Mouse (Mus musculus): ENCODE results near the gene Pfkfb2. TPM values are rescaled to one million over a fixed set of nuclear protein-coding genes. Genes with fewer than 3 reads are reported as not detected.

Gene Pfkfb2
- polyA plus RNA-seq (2015; fragmentation: Nextera tagmentation; extraction: Ambion mirVana) = 19.5 and 20.9 TPM in 2 replicates

DNA sequence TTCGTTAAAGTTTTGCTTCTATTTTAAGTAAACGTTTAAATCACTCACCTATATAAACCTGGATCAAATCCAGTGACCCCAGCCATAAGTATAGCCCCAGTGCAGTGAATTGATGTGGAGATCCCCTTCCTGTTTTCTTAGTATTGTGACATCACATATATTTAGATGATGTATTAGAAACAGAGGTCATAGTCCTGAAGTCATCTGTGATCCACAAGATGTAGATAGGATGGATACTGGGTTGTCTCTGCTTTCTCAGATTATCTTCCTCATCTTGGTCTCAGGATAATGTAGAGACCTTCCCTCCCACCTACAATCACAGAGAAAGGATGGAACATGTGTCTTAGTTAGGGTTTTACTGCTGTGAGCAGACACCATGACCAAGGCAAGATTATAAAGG lies at the start of gene Pfkfb2:
Gene Pfkfb2, minus strand, starts transcription at position 101 of the 400 bp plus-strand sequence.
- Histone ChIP-seq H3K4me2 (no peak within 1 kb of the TSS), H3K27me3 (no peaks in the 10 kb centered on the region), H3K27ac (replicated peaks) (no peak within 1 kb of the TSS), H3K36me3 (no peaks in the 10 kb centered on the region), H3K9ac (no peak within 1 kb of the TSS), H3K4me1 (replicated peaks) (peaks cover 12% of the 10 kb centered on the region; the same call in 1 of the 2 replicates), H3K9me3 (no peaks in the 10 kb centered on the region), H3K4me3 (no peak within 1 kb of the TSS)
- ATAC-seq (ENCODE audit: low read depth) = no peak
- 81% methylated on average over 2 of the region's 2 CpGs for WGBS

DNA sequence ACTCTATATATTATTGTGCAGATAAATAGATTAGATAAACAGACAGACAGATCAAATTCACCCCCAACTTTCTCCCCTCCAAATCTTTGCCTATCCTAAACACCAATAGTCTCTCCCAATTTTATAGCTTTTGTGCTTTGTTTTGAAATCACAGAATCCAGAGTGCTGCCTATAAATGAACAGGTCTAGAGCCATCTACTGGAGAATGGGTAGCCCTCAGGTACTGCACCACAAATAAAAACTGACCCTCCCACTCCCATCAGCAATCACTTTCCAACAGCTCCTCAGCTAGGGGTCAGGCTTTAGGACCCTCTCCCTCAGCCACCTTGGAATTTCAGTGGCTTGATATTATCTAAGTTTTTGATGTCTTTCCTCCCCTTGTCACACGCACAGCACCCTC lies 47.6 kb upstream of the Pfkfb2 start:
- Histone ChIP-seq H3K36me3 (no peaks in the 10 kb centered on the region), H3K4me1 (replicated peaks) (no peaks in the 10 kb centered on the region), H3K27ac (replicated peaks) (no peak overlapping the region), H3K4me2 (no peak overlapping the region), H3K4me3 (no peak overlapping the region), H3K27me3 (no peaks in the 10 kb centered on the region), H3K9ac (no peak overlapping the region), H3K9me3 (no peaks in the 10 kb centered on the region)
- ATAC-seq (ENCODE audit: low read depth) = no peak
- 88% methylated on average over 1 of the region's 1 CpGs for whole genome bisulfite sequencing

DNA sequence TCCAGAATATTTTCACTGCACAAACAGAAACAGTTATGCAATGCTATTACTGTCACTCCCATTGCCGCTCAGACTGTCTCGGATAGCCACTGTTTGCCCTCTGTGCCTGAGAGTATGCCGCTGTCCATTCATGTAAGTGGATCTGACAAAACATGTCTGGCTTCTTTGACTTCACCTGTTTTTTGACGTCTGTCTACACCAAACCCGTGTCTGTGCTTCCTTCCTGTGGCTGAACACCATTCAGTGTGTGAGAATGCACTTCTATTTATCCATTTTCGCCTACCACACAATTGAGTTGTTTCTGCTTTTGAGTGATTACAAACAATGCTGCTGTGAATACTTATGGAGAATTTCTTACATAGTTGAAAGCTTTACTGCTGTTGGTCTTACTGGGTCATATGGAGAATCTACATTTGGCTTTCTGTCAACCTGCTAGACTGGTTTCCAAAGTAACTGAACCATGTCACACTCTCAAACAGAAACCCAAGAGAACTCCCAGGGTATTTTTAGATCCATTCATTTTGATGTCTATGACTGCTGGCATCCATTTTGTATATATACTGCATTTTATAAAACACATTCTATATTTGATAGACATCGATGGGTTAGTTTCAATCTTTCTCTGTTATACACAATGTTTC lies 46.8 kb upstream of the Pfkfb2 start:
- no peaks in the 10 kb centered on the region for H3K36me3 ChIP-seq
- WGBS = 85% methylated on average over 7 of the region's 7 CpGs
- no peak overlapping the region for H3K4me2 ChIP-seq
- H3K9me3 ChIP-seq = no peaks in the 10 kb centered on the region
- no peak for ATAC-seq (ENCODE audit: low read depth)
- H3K4me1 ChIP-seq (replicated peaks) = no peaks in the 10 kb centered on the region
- H3K27me3 ChIP-seq = no peaks in the 10 kb centered on the region
- H3K9ac ChIP-seq = no peak overlapping the region
- no peak overlapping the region for H3K4me3 ChIP-seq
- no peak overlapping the region for H3K27ac ChIP-seq (replicated peaks)

DNA sequence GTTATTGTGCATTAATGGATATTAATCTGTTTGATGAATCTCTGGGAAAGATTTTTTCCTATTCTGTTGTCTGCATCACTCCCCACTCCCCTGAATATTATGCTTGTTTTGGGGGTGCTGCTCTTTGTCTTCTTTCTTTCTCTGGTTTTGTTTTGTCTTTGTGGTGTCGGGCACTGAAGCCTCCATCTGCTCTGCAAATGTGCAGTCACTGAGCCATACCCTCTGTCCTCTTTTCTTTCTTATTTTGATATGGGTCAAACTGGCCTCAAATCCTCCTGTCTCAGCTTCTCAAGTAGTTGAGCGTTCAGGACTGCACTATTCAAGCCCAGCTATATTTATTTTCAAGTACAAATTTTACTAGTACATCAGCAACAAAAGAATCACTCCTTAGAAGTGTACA lies 46.2 kb upstream of the Pfkfb2 start:
- H3K27me3 ChIP-seq = no peaks in the 10 kb centered on the region
- H3K36me3 ChIP-seq = no peaks in the 10 kb centered on the region
- no peak for ATAC-seq (ENCODE audit: low read depth)
- H3K4me1 ChIP-seq (replicated peaks) = no peaks in the 10 kb centered on the region
- no peaks in the 10 kb centered on the region for H3K9me3 ChIP-seq
- H3K27ac ChIP-seq (replicated peaks) = no peak overlapping the region
- H3K4me3 ChIP-seq = no peak overlapping the region
- WGBS = 43% methylated on average over 2 of the region's 2 CpGs
- H3K9ac ChIP-seq = no peak overlapping the region
- no peak overlapping the region for H3K4me2 ChIP-seq

DNA sequence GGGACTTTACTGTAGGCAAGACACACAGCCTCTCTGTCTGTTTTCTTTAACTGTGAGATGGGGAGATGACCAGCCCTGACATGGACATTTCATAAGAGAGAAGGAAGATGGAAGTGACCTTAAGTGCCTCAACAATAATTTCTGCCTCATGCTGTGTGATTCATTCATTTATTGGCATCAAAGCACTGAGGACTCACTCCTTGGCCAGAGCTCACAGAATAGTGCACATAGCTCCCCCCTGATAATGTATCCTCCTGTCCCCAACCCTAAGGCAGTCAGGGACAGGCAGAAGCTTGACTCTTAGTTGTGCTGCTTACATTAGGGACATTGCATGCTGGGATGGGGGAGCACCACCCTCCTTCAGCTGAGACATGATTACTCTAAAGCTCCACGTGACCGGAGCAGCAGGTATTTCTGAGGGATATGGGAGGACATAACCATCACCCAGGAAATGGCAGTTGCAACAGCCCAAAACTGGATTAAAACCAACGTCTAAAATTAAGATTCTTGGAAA lies 42.0 kb upstream of the Pfkfb2 start:
- Histone ChIP-seq H3K4me1 (replicated peaks) (no peaks in the 10 kb centered on the region), H3K9ac (no peak overlapping the region), H3K4me3 (no peak overlapping the region), H3K9me3 (no peaks in the 10 kb centered on the region), H3K36me3 (no peaks in the 10 kb centered on the region), H3K27me3 (no peaks in the 10 kb centered on the region), H3K4me2 (no peak overlapping the region), H3K27ac (replicated peaks) (no peak overlapping the region)
- 77% methylated on average over 3 of the region's 3 CpGs for WGBS
- no peak for ATAC-seq (ENCODE audit: low read depth)

DNA sequence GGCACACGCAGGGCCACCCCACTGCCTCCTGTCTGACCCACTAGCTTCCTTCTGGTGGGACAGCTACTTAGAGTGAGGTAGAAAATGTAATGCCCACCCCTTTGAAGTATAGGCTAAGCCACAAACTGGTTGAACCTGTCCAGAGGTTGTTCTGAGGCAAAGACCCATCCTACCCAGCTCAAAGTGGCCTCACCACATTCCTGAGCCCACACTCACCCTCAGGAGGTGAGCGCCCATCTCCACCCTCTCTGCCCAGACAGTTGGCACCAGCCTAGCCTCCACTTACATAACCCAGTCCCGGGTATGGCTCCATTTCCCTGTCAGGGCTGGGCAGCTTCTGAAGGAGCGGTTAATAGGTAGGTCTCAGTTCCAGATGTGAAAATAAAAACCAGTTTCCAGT lies 41.4 kb upstream of the Pfkfb2 start:
- Histone ChIP-seq H3K27me3 (no peaks in the 10 kb centered on the region), H3K36me3 (no peaks in the 10 kb centered on the region), H3K9ac (no peak overlapping the region), H3K4me2 (no peak overlapping the region), H3K4me3 (no peak overlapping the region), H3K27ac (replicated peaks) (no peak overlapping the region), H3K4me1 (replicated peaks) (no peaks in the 10 kb centered on the region), H3K9me3 (no peaks in the 10 kb centered on the region)
- WGBS = 93% methylated on average over 4 of the region's 4 CpGs
- no peak for ATAC-seq (ENCODE audit: low read depth)

DNA sequence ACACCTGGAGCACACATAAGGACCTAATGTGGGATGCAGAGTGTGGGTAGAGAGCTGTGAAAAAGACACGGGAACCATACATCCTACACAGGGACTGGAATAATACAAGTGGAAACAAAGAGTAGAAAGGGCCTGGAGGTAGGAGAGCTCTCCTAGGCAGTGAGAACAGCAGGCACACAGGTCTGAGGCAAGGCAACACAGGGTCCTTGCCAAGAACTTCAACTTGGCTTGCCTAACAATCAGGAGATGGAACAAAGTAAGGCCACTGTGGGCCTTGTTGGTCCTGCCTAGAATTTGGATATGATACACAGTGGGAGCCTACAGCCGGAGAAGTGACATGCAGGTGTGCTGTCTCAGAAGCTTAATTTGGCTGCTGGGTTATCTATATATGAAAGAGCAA lies 40.9 kb upstream of the Pfkfb2 start:
- no peak overlapping the region for H3K4me2 ChIP-seq
- no peaks in the 10 kb centered on the region for H3K36me3 ChIP-seq
- H3K9me3 ChIP-seq = no peaks in the 10 kb centered on the region
- no peaks in the 10 kb centered on the region for H3K27me3 ChIP-seq
- no peak overlapping the region for H3K27ac ChIP-seq (replicated peaks)
- no peaks in the 10 kb centered on the region for H3K4me1 ChIP-seq (replicated peaks)
- no peak for ATAC-seq (ENCODE audit: low read depth)
- H3K9ac ChIP-seq = no peak overlapping the region
- 85% methylated on average over 2 of the region's 2 CpGs for WGBS
- H3K4me3 ChIP-seq = no peak overlapping the region

DNA sequence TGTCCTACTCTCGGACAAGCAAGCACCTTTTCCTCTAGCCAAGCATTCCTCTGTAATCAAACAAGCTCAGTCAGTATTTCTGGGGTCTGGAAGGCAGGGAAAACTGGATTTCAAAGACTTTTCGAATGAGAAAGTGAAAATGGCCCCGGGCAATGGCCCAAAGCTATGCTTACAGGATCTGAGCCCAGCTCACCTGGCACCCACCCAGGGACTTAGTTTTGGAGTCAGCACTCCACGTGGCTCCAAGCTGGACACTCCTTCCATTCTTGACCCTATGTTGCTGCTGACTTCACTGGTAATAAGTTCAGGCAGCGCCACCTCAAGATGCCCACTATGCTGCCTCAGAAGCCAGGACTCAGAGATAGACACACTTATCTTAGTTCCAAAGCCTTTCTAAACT lies 38.0 kb upstream of the Pfkfb2 start:
- no peaks in the 10 kb centered on the region for H3K4me1 ChIP-seq (replicated peaks)
- H3K36me3 ChIP-seq = no peaks in the 10 kb centered on the region
- H3K4me3 ChIP-seq = no peak overlapping the region
- no peaks in the 10 kb centered on the region for H3K9me3 ChIP-seq
- H3K4me2 ChIP-seq = no peak overlapping the region
- H3K27me3 ChIP-seq = no peaks in the 10 kb centered on the region
- ATAC-seq (ENCODE audit: low read depth) = no peak
- 82% methylated on average over 5 of the region's 5 CpGs for WGBS
- no peak overlapping the region for H3K9ac ChIP-seq
- H3K27ac ChIP-seq (replicated peaks) = no peak overlapping the region

DNA sequence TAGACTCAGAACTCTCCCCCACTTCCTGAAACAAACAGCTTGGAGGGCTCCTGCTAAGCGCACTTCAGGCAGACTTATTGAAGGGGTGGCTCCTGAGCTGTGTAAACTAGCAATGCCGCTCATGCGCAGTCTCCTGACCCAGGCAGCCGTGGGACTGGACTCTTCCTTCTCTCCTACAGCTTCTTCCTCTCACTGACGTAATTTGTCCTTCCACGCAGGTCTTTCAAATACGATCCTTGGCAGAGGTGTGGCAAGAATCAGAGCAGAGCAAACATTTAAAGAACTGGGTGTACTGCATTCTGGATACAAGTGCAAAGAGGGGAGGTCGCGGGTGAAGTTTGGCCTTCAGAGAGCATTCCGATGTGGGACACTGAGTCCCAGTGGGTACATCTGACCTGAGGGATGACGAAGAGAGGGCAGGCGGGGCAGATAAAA lies 35.0 kb upstream of the Pfkfb2 start:
- no peaks in the 10 kb centered on the region for H3K4me1 ChIP-seq (replicated peaks)
- H3K9me3 ChIP-seq = no peaks in the 10 kb centered on the region
- H3K27ac ChIP-seq (replicated peaks) = no peak overlapping the region
- H3K9ac ChIP-seq = no peak overlapping the region
- H3K4me3 ChIP-seq = no peak overlapping the region
- ATAC-seq (ENCODE audit: low read depth) = no peak
- no peak overlapping the region for H3K4me2 ChIP-seq
- no peaks in the 10 kb centered on the region for H3K36me3 ChIP-seq
- WGBS = 85% methylated on average over 12 of the region's 12 CpGs
- no peaks in the 10 kb centered on the region for H3K27me3 ChIP-seq

DNA sequence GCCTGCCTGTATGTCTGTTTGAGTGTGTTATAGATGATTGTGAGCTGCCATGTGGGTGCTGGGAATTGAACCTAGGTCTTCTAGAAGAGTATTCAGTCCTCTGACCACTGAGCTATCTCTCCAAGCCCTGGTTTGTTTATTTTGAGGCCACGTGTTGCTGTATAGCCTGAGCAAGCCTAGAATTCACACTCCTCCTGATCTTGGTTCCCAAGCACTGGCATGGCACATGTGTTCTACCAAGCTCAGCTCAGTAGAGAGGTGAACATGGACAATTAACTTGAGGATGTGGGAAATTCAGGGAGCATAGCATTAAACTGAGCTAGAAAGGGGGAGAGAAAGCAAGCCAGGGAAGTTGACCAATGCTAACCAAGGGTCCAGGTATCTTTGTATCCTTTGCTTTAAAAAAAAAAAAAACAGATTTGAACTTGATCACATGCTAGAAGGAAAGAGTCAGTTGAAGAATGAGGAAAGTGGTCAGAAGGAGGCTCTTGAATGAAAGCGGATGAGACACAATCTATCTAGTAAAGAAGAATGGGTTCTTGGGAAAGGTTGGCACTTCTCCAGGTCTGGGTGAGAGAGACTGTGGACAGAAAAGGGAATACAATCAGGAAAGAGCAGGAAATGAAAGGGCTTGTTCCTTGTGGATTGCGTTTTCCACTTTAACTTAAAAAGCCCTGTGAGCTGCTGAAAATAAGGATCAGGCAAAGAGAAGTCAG lies 33.1 kb upstream of the Pfkfb2 start:
- WGBS = 86% methylated on average over 3 of the region's 3 CpGs
- no peak for ATAC-seq (ENCODE audit: low read depth)
- H3K27me3 ChIP-seq = no peaks in the 10 kb centered on the region
- no peak overlapping the region for H3K4me3 ChIP-seq
- no peak overlapping the region for H3K27ac ChIP-seq (replicated peaks)
- H3K4me2 ChIP-seq = no peak overlapping the region
- no peaks in the 10 kb centered on the region for H3K9me3 ChIP-seq
- H3K4me1 ChIP-seq (replicated peaks) = no peaks in the 10 kb centered on the region
- H3K36me3 ChIP-seq = no peaks in the 10 kb centered on the region
- no peak overlapping the region for H3K9ac ChIP-seq

DNA sequence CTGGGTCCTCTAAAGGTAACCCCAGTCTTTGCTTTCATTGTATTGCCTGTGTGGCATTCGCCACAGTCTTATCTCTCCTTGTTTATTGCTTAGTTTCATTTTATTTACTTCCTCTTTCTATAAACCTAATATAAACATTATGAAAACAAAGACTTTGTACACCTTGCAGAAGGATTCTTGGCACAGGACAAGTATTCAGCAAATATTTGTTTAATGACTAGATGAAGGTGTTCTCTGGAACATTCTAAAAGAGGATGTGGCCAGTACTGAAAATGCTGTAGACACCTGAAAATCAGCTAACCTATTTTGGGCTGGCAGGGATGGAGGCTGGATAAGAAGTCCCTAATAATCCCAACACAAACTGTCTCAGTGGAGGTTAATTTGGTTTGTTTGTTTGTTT lies 32.5 kb upstream of the Pfkfb2 start:
- Histone ChIP-seq H3K36me3 (no peaks in the 10 kb centered on the region), H3K4me3 (no peak overlapping the region), H3K4me1 (replicated peaks) (no peaks in the 10 kb centered on the region), H3K27ac (replicated peaks) (no peak overlapping the region), H3K4me2 (no peak overlapping the region), H3K27me3 (no peaks in the 10 kb centered on the region), H3K9me3 (no peaks in the 10 kb centered on the region), H3K9ac (no peak overlapping the region)
- WGBS = 87% methylated on average over 1 of the region's 1 CpGs
- no peak for ATAC-seq (ENCODE audit: low read depth)

DNA sequence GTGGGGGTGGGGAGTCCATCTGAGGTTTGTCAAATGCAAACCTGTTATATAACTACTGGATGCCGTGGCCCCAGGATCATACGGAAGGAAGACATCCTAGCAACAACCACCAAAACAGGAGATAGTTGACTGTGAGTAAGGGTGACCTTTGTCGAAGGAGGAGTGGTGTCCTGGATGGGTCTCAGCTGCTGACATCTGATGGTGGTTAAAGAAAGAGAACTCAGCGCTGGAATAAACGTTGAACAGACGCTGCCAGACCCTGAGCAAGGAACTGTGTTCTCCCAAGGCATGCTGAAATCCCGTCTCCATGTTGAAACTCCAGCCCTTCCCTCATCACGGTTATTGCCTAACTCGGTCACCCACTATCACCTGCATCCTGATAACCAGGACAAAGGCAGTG lies 30.6 kb upstream of the Pfkfb2 start:
- no peak overlapping the region for H3K27ac ChIP-seq (replicated peaks)
- 86% methylated on average over 9 of the region's 9 CpGs for whole genome bisulfite sequencing
- no peaks in the 10 kb centered on the region for H3K9me3 ChIP-seq
- H3K4me1 ChIP-seq (replicated peaks) = no peaks in the 10 kb centered on the region
- H3K36me3 ChIP-seq = no peaks in the 10 kb centered on the region
- no peak overlapping the region for H3K4me3 ChIP-seq
- ATAC-seq (ENCODE audit: low read depth) = no peak
- no peak overlapping the region for H3K9ac ChIP-seq
- H3K4me2 ChIP-seq = no peak overlapping the region
- H3K27me3 ChIP-seq = no peaks in the 10 kb centered on the region

DNA sequence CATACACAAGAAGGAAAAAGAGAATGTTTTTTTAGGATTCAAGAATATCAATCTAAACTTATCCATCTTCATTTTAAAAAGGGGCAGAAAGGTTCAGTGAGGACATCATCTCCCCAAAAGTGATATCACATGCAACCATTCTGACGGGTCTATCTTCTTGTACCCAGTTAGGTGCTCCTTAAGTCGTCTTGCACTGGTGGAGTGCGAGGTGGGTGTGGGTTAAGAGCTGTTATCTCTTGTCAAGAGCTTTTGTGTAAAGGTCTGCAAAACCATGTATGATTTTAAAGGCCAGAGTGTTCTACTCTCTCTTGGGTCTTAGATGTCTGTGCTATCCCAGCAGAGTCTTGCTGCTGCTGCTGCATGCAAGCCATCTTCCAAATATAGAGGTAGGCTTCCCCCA lies 17.8 kb upstream of the Pfkfb2 start:
- Histone ChIP-seq H3K27me3 (no peaks in the 10 kb centered on the region), H3K4me1 (replicated peaks) (no peaks in the 10 kb centered on the region), H3K27ac (replicated peaks) (no peak overlapping the region), H3K36me3 (no peaks in the 10 kb centered on the region), H3K4me2 (no peak overlapping the region), H3K9me3 (no peaks in the 10 kb centered on the region), H3K9ac (no peak overlapping the region), H3K4me3 (no peak overlapping the region)
- WGBS = 88% methylated on average over 3 of the region's 3 CpGs
- no peak for ATAC-seq (ENCODE audit: low read depth)
